Mouse (Mus musculus) thymus, adult 2 months (tissue): Measurements from ENCODE around the gene Ano1. TPM values are rescaled to one million over a fixed set of nuclear protein-coding genes. Genes with fewer than 3 reads are reported as not detected.

Experiments used
- DNase-seq: peaks from one replicate; pipeline ENCODE4 v3.0.0; 2021
- H3K27ac ChIP-seq: fragments of 200-500 bp; 2 replicates; pipeline ENCODE4 v1.5.1; 2012; ENCODE audit warnings: low read length, control low read depth; ENCODE audit not compliant: control insufficient read depth, insufficient read depth
- H3K27me3 ChIP-seq: fragments of 200-500 bp; 2 replicates; pipeline ENCODE4 v1.6.1; 2012; ENCODE audit warnings: mild to moderate bottlenecking, low read length, moderate library complexity, mixed read lengths; ENCODE audit not compliant: control insufficient read depth, insufficient read depth
- H3K36me3 ChIP-seq: fragments of 200-500 bp; 2 replicates; pipeline ENCODE4 v1.6.1; 2012; ENCODE audit warnings: mild to moderate bottlenecking, low read length, moderate library complexity; ENCODE audit not compliant: control insufficient read depth, insufficient read depth
- H3K4me1 ChIP-seq: fragments of 200-500 bp; replicated peaks from 2 replicates; pipeline ENCODE4 v1.6.1; 2012; ENCODE audit warnings: low read length; ENCODE audit not compliant: control insufficient read depth, insufficient read depth
- H3K4me3 ChIP-seq: fragments of 200-500 bp; 2 replicates; pipeline ENCODE4 v1.5.1; 2012; ENCODE audit warnings: mild to moderate bottlenecking, low read length, control low read depth, moderate library complexity; ENCODE audit not compliant: control insufficient read depth, insufficient read depth
- CTCF ChIP-seq: fragments of 200-500 bp; IDR thresholded peaks from 2 replicates; pipeline ENCODE4 v1.5.1; 2012; ENCODE audit warnings: mild to moderate bottlenecking, control low read depth, low read length, moderate library complexity, borderline replicate concordance; ENCODE audit not compliant: control insufficient read depth, poor library complexity, insufficient read depth; ENCODE audit errors: extremely low read depth
- POLR2A ChIP-seq: fragments of 200-500 bp; IDR thresholded peaks from 2 replicates; pipeline ENCODE4 v1.6.1; 2012; ENCODE audit warnings: mild to moderate bottlenecking, low read length, control low read depth, moderate library complexity; ENCODE audit not compliant: control insufficient read depth, poor library complexity, insufficient read depth; ENCODE audit errors: extremely low read depth
- WGBS: fragments of 180-500 bp; shearing (Covaris S2); methylation state at CpG from one replicate; pipeline ENCODE4 v1.1.7; 2018; 5-methylcytosine and 5-hydroxymethylcytosine counted together
- polyA plus RNA-seq: library from polyadenylated mRNA; depleted of rRNA; stranded (reverse); fragments of >200 nt; gene quantifications from 2 replicates; pipeline ENCODE4 v1.2.3, GENCODE M21; 2012; rRNA removed

Gene Ano1
- 2.8 and 3.7 TPM in 2 replicates for polyA plus RNA-seq

DNA sequence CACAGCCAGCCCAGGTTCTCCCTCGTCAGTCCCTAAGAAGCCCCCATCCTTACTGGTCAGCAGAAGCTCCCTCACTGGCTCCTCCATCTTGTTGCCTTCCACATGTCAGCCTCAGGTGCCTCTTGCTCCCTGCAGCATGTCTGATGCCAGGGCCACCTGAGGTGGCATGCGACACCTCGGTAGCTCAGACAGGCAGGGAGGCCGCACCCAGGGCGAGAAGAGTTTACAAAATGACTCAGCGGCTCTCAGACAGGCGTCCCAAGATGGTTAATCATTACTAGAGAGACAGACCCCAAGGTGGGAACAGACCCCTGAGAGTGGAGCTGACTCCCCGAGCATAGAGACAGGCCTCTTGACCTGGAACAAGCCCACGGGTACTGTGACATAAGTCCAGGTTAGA is at the start of gene Ano1:
Gene Ano1, minus strand, starts transcription at position 142 of the 400 bp plus-strand sequence.
- TF ChIP-seq CTCF (no peak), POLR2A (no peak)
- no peak within 1 kb of the TSS for H3K27ac ChIP-seq
- 93% methylated on average over 9 of the region's 9 CpGs for WGBS
- no peaks in the 10 kb centered on the region for H3K36me3 ChIP-seq
- DNase-seq, result no peak
- no peaks in the 10 kb centered on the region for H3K27me3 ChIP-seq
- no peak within 1 kb of the TSS for H3K4me3 ChIP-seq
- no peaks in the 10 kb centered on the region for H3K4me1 ChIP-seq

DNA sequence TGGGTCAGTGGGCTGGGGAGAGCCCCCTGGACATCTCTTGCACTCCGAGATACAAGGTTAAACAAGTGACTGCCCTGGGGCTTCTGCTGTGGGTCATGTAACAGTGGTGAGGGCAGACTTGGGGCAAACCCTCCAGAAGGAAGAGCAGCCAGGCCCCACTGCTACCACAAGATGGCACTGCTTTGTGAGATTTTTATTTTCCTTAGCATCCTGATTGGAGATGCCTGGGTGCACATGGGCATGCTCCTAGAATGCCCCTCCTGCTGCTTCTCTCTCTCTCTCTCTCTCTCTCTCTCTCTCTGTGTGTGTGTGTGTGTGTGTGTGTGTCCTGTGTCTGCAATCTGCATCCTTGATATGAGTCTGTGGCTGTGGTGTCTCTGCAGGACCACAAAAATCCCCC is 46.7 kb upstream of the Ano1 start:
- WGBS, result 35% methylated on average over 1 of the region's 1 CpGs
- DNase-seq, result no peak
- Histone ChIP-seq H3K4me3 (no peak overlapping the region), H3K4me1 (no peaks in the 10 kb centered on the region), H3K27me3 (no peaks in the 10 kb centered on the region), H3K36me3 (no peaks in the 10 kb centered on the region), H3K27ac (no peak overlapping the region)
- TF ChIP-seq POLR2A (no peak), CTCF (no peak)

DNA sequence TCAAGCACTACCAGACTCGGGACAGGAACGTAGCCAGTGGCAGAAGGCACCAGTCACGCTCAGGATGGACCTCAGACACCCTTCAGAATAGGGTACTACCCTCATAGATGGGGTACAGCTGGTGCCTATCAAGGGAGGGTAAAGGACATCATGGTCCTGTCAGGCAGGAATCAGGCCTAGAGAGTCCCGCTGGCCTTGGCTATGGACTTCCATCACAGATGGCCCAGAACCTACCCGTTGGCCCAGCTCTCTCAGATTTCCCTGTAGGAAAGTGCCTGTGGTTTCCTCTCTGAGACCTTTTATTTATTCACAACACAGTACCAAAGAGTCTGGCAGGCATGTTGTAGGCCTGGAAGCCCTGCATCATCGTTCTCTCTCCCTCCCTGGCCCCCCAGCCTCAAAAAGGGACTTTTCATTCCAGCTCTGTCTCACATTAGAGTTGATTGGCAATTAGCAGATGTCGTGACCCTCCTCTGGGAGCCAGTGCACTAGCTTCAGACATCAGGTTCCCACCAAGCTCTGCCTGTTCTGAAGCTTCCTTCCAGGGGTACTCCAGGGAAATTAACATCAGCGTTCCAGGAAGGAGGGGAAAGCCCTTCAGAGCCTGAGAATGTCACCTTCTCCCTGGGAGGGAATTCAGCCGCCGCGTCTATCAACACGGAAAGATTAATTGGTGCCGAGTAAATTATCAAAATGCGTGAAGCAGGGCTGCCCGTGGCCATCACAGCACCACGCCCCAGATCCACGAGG is 45.4 kb upstream of the Ano1 start:
- Histone ChIP-seq H3K27ac (no peak overlapping the region), H3K4me3 (no peak overlapping the region), H3K27me3 (no peaks in the 10 kb centered on the region), H3K36me3 (no peaks in the 10 kb centered on the region), H3K4me1 (no peaks in the 10 kb centered on the region)
- DNase-seq, result no peak
- TF ChIP-seq CTCF, result no peak
- no peak for TF ChIP-seq POLR2A
- 89% methylated on average over 17 of the region's 17 CpGs for WGBS

DNA sequence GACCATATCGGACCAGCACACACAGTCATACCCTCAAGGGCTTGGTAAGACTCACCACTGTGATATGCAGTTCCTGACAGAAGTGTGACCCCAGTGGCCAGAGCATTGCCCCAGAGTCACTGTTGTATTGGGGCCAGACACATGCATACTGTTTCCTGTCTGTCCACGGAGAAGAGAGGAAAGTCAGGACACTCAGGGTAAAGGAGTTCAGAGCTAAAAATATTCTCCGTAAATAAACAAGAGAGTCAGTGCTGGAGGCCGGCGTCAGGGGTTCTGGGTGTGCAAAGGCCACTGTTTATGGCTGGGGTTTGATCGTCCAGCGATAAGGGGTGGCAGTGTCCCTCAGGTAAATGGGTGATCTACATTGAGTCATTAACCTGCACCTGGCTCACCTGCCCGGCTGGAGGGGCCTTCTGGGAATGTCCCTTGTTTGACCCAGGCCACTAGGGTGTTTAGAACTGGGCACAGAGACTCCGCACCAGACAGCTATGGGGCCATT is 44.3 kb upstream of the Ano1 start:
- Histone ChIP-seq H3K36me3 (no peaks in the 10 kb centered on the region), H3K4me1 (no peaks in the 10 kb centered on the region), H3K27me3 (no peaks in the 10 kb centered on the region), H3K4me3 (no peak overlapping the region), H3K27ac (no peak overlapping the region)
- no peak for TF ChIP-seq POLR2A
- no peak for TF ChIP-seq CTCF
- no peak for DNase-seq
- WGBS, result 88% methylated on average over 9 of the region's 9 CpGs

DNA sequence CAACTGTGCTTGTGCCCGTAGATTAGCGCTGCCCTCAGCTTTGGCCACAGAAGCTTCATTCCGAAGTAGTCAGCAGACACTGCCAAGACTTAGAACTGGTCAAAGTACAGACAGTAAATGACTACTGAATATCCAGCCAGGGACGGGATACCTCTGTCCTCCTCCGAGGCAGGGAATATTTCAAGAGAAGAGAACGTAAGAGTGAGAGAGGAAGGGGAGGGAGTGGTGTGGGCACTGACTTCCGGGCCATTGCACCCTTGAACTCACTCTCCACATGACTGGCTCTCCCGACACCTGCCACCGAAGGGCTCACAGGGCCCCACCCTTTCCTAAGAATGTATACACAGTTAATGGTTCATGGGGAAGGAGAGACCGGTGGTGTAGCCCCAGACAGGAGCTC is 41.5 kb upstream of the Ano1 start:
- H3K4me1 ChIP-seq, result no peaks in the 10 kb centered on the region
- H3K27me3 ChIP-seq, result no peaks in the 10 kb centered on the region
- H3K27ac ChIP-seq, result no peak overlapping the region
- no peaks in the 10 kb centered on the region for H3K36me3 ChIP-seq
- H3K4me3 ChIP-seq, result no peak overlapping the region
- no peak for DNase-seq
- TF ChIP-seq CTCF, result no peak
- TF ChIP-seq POLR2A, result no peak
- 86% methylated on average over 10 of the region's 10 CpGs for WGBS

DNA sequence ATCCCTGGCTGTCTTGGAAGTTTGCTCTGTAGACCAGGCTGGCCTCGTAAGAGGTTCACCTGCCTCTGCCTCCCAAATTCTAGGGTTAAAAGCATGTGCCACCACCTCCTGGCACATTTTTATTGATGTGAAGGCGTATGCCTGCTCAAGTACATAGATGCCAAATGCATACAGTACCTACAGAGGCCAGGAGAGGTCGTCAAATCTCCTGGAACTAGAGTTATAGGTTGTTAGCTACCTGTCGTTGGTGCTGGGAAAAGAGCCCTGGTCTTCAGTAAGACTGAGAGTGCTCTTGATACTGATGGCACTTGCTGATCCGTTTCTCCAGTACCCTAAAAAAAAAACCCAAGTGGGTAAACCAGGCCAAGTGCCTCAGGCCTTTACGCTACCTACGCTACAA is 39.7 kb upstream of the Ano1 start:
- no peak for DNase-seq
- H3K4me1 ChIP-seq, result no peaks in the 10 kb centered on the region
- H3K27me3 ChIP-seq, result no peaks in the 10 kb centered on the region; the same call in 1 of the 2 replicates
- 91% methylated on average over 7 of the region's 7 CpGs for WGBS
- no peaks in the 10 kb centered on the region for H3K36me3 ChIP-seq
- H3K4me3 ChIP-seq, result no peak overlapping the region
- no peak for TF ChIP-seq POLR2A
- H3K27ac ChIP-seq, result no peak overlapping the region

DNA sequence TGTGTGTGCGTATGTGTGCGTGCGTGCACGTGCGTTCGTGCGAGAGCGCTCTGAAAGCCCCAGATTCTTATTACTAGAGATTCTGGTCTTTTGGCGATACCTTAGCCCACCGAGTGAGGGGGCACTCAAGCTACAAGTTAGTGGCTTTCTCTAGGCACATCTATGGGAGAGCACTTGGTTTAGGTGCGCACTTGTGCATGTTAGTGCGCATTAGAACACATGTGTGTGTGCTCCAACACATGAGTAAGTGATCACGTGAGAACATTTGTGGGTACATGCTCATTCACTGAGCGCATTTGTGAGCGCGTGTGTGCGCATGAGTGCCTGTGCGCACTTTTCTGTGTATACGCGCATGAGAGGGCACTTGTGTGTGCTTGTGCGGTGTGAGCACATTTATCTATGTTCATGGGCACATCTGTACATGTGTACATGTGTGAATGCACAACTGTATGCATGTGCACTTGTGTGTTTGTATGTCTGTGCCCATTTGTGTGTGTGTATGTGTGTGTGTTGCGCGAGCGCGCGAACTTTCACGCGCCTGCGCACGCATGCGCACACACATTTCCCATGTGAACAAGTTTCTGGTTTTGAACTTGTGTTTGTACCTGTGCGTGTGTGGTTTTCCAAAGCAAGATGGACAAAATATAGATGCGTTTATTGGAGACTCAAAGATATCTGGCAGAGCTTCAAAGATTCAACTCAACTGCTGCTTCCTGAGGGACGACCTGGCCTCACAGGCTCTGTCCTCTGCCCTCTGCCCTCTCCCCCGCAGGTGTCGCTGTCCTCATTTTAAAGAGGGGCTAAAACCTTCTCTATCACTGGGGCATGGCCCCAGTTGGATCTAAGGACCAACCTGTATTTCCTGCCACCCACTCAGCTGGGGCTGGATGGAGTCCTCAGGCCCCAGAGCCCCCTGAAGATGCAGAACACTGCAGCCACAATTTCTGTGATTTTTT is 38.1 kb upstream of the Ano1 start:
- Histone ChIP-seq H3K4me3 (no peak overlapping the region), H3K4me1 (no peaks in the 10 kb centered on the region), H3K27ac (no peak overlapping the region), H3K27me3 (no peaks in the 10 kb centered on the region; the same call in 1 of the 2 replicates), H3K36me3 (no peaks in the 10 kb centered on the region)
- DNase-seq, result no peak
- 62% methylated on average over 36 of the region's 36 CpGs for WGBS
- no peak for TF ChIP-seq CTCF
- no peak for TF ChIP-seq POLR2A
